Mouse (Mus musculus) CH12.LX (cell line): ENCODE measurements around the gene Ifngr2. TPM values are rescaled to one million over a fixed set of nuclear protein-coding genes. Genes with fewer than 3 reads are reported as not detected.

Experiments used
- DNase-seq: peaks from one replicate; pipeline ENCODE4 v3.0.0-alpha.2; 2013; ENCODE audit errors: extremely low read depth
- H3K27ac ChIP-seq: 2 replicates; pipeline ENCODE4 v1.5.1; 2012; ENCODE audit warnings: low read depth, mild to moderate bottlenecking, control low read depth, moderate library complexity; ENCODE audit not compliant: insufficient read depth
- H3K27me3 ChIP-seq: replicated peaks from 2 replicates; pipeline ENCODE3; 2012; ENCODE audit warnings: inconsistent platforms
- H3K36me3 ChIP-seq, 2 experiments: replicated peaks in 1 of 2; 2 replicates each; pipeline versions ENCODE3 to v1.6.1; 2012; ENCODE audit warnings: inconsistent platforms in 1 of 2, low read length in 1 of 2, mild to moderate bottlenecking in 1 of 2, mixed read lengths in 1 of 2, moderate library complexity in 1 of 2; ENCODE audit not compliant: control insufficient read depth in 1 of 2, insufficient read depth in 1 of 2
- H3K4me1 ChIP-seq, 2 experiments: 2 replicates each; pipeline ENCODE4 v1.6.1; 2012; ENCODE audit warnings: inconsistent platforms in 1 of 2, moderate library complexity in 1 of 2; ENCODE audit not compliant: insufficient read depth in 2 of 2, control insufficient read depth in 1 of 2
- H3K4me2 ChIP-seq: 2 replicates; pipeline ENCODE4 v1.6.1; 2012; ENCODE audit warnings: low read depth, mild to moderate bottlenecking, control low read depth; ENCODE audit not compliant: poor library complexity, insufficient read depth, severe bottlenecking
- H3K4me3 ChIP-seq, 3 experiments: fragments of 150-350 bp in 1 of 3; sonication (generic) in 1 of 3; replicated peaks in 1 of 3; 2 replicates each; pipeline versions ENCODE3 to v1.5.1; 2011 to 2012; ENCODE audit warnings: low read depth in 2 of 3, low read length in 2 of 3, mild to moderate bottlenecking in 2 of 3, moderate library complexity in 2 of 3, control low read depth in 1 of 3, improper control_type of control experiment in 1 of 3, inconsistent platforms in 1 of 3, mixed read lengths in 1 of 3; ENCODE audit not compliant: poor library complexity in 1 of 3
- H3K79me2 ChIP-seq: replicated peaks from 2 replicates; pipeline ENCODE4 v1.6.1; 2012; ENCODE audit warnings: mild to moderate bottlenecking, moderate library complexity; ENCODE audit not compliant: control insufficient read depth, poor library complexity, insufficient read depth, severe bottlenecking; ENCODE audit errors: extremely low read depth
- H3K9ac ChIP-seq: 2 replicates; pipeline ENCODE4 v1.6.1; 2012; ENCODE audit warnings: low read depth, mild to moderate bottlenecking, control low read depth, moderate library complexity; ENCODE audit not compliant: insufficient read depth
- H3K9me3 ChIP-seq: replicated peaks from 2 replicates; pipeline ENCODE3; 2012; ENCODE audit warnings: low read length, inconsistent platforms, mixed read lengths
- BHLHE40 ChIP-seq: IDR thresholded peaks from 2 replicates; pipeline ENCODE4 v1.6.1; 2011; ENCODE audit warnings: mild to moderate bottlenecking, low read depth, low read length, improper control_type of control experiment
- CHD1 ChIP-seq: IDR thresholded peaks from 2 replicates; pipeline ENCODE4 v1.6.1; 2012; ENCODE audit warnings: low read depth, low read length, improper control_type of control experiment, inconsistent platforms
- CHD2 ChIP-seq: IDR thresholded peaks from 2 replicates; pipeline ENCODE4 v1.6.1; 2011; ENCODE audit warnings: low read length, improper control_type of control experiment
- CTCF ChIP-seq, 2 experiments: IDR thresholded peaks in 1 of 2; conservative IDR thresholded peaks in 1 of 2; 2 replicates each; pipeline ENCODE4 v1.5.1; 2011 to 2012; ENCODE audit warnings: low read depth in 2 of 2, low read length in 2 of 2, improper control_type of control experiment in 1 of 2, inconsistent platforms in 1 of 2, mild to moderate bottlenecking in 1 of 2, moderate library complexity in 1 of 2
- E2F4 ChIP-seq: IDR thresholded peaks from 2 replicates; pipeline ENCODE4 v1.6.1; 2011; ENCODE audit warnings: low read depth, low read length, improper control_type of control experiment; ENCODE audit not compliant: insufficient replicate concordance
- ELF1 ChIP-seq: IDR thresholded peaks from 2 replicates; pipeline ENCODE4 v1.6.1; 2014; ENCODE audit warnings: low read depth, mild to moderate bottlenecking, inconsistent platforms, low read length, improper control_type of control experiment
- EP300 ChIP-seq: IDR thresholded peaks from 2 replicates; pipeline ENCODE4 v1.6.1; 2011; ENCODE audit warnings: low read length, improper control_type of control experiment
- ETS1 ChIP-seq: conservative IDR thresholded peaks from 2 replicates; pipeline ENCODE4 v1.6.1; 2012; ENCODE audit warnings: low read depth, mild to moderate bottlenecking, inconsistent platforms, low read length, improper control_type of control experiment, moderate library complexity
- GABPA ChIP-seq: IDR thresholded peaks from 2 replicates; pipeline ENCODE4 v1.6.1; 2012; ENCODE audit warnings: low read depth, low read length, improper control_type of control experiment, inconsistent platforms; ENCODE audit not compliant: insufficient replicate concordance
- HCFC1 ChIP-seq: IDR thresholded peaks from 2 replicates; pipeline ENCODE4 v1.6.1; 2012; ENCODE audit warnings: low read depth, mild to moderate bottlenecking, inconsistent platforms, low read length, improper control_type of control experiment
- IRF4 ChIP-seq: IDR thresholded peaks from 2 replicates; pipeline ENCODE4 v1.6.1; 2014; ENCODE audit warnings: low read depth, mild to moderate bottlenecking, inconsistent platforms, low read length, improper control_type of control experiment
- JUN ChIP-seq: IDR thresholded peaks from 2 replicates; pipeline ENCODE4 v1.6.1; 2011; ENCODE audit warnings: low read depth, mild to moderate bottlenecking, low read length, improper control_type of control experiment, moderate library complexity; ENCODE audit not compliant: insufficient read depth
- JUND ChIP-seq: conservative IDR thresholded peaks from 2 replicates; pipeline ENCODE4 v1.6.1; 2011; ENCODE audit warnings: low read depth, low read length, improper control_type of control experiment
- KAT2A ChIP-seq: IDR thresholded peaks from 2 replicates; pipeline ENCODE4 v1.6.1; 2012; ENCODE audit warnings: low read length, improper control_type of control experiment, inconsistent platforms; ENCODE audit not compliant: insufficient replicate concordance
- MAFK ChIP-seq: IDR thresholded peaks from 2 replicates; pipeline ENCODE4 v1.6.1; 2011; ENCODE audit warnings: low read length, improper control_type of control experiment; ENCODE audit not compliant: insufficient replicate concordance
- MAX ChIP-seq: IDR thresholded peaks from 2 replicates; pipeline ENCODE4 v1.6.1; 2011; ENCODE audit warnings: low read length, improper control_type of control experiment
- MAZ ChIP-seq: IDR thresholded peaks from 2 replicates; pipeline ENCODE4 v1.6.1; 2012; ENCODE audit warnings: low read depth, mild to moderate bottlenecking, inconsistent platforms, low read length, improper control_type of control experiment, moderate library complexity
- MEF2A ChIP-seq: IDR thresholded peaks from 2 replicates; pipeline ENCODE4 v1.6.1; 2014; ENCODE audit warnings: low read depth, mild to moderate bottlenecking, inconsistent platforms, low read length, improper control_type of control experiment, borderline replicate concordance
- MXI1 ChIP-seq: IDR thresholded peaks from 2 replicates; pipeline ENCODE4 v1.6.1; 2011; ENCODE audit warnings: mild to moderate bottlenecking, low read depth, low read length, improper control_type of control experiment
- MYC ChIP-seq: IDR thresholded peaks from 2 replicates; pipeline ENCODE4 v1.6.1; 2011; ENCODE audit warnings: low read depth, mild to moderate bottlenecking, improper control_type of control experiment, low read length
- NELFE ChIP-seq: IDR thresholded peaks from 2 replicates; pipeline ENCODE4 v1.6.1; 2011; ENCODE audit warnings: low read depth, low read length, improper control_type of control experiment
- NRF1 ChIP-seq: IDR thresholded peaks from 2 replicates; pipeline ENCODE4 v1.6.1; 2014; ENCODE audit warnings: low read depth, mild to moderate bottlenecking, inconsistent platforms, low read length, improper control_type of control experiment, moderate library complexity
- PAX5 ChIP-seq: IDR thresholded peaks from 2 replicates; pipeline ENCODE4 v1.6.1; 2012; ENCODE audit warnings: low read length, inconsistent platforms, mixed read lengths
- POLR2A ChIP-seq: IDR thresholded peaks from 2 replicates; pipeline ENCODE4 v1.6.1; 2011; ENCODE audit warnings: low read depth, mild to moderate bottlenecking, improper control_type of control experiment, low read length
- POLR2AphosphoS2 ChIP-seq: IDR thresholded peaks from 2 replicates; pipeline ENCODE4 v1.6.1; 2011; ENCODE audit warnings: low read depth, low read length, improper control_type of control experiment
- RAD21 ChIP-seq: IDR thresholded peaks from 2 replicates; pipeline ENCODE4 v1.6.1; 2011; ENCODE audit warnings: low read depth, mild to moderate bottlenecking, low read length, improper control_type of control experiment, moderate library complexity
- RCOR1 ChIP-seq: conservative IDR thresholded peaks from 2 replicates; pipeline ENCODE4 v1.6.1; 2012; ENCODE audit warnings: low read depth, mild to moderate bottlenecking, inconsistent platforms, low read length, improper control_type of control experiment
- SIN3A ChIP-seq: IDR thresholded peaks from 2 replicates; pipeline ENCODE4 v1.6.1; 2012; ENCODE audit warnings: low read length, improper control_type of control experiment, inconsistent platforms
- SMC3 ChIP-seq: IDR thresholded peaks from 2 replicates; pipeline ENCODE4 v1.6.1; 2011; ENCODE audit warnings: low read depth, low read length, improper control_type of control experiment
- TBP ChIP-seq: conservative IDR thresholded peaks from 2 replicates; pipeline ENCODE4 v1.6.1; 2011; ENCODE audit warnings: low read depth, low read length, improper control_type of control experiment
- TCF12 ChIP-seq: IDR thresholded peaks from 2 replicates; pipeline ENCODE4 v1.6.1; 2014; ENCODE audit warnings: low read depth, mild to moderate bottlenecking, inconsistent platforms, low read length, improper control_type of control experiment
- UBTF ChIP-seq: IDR thresholded peaks from 2 replicates; pipeline ENCODE4 v1.6.1; 2012; ENCODE audit warnings: low read depth, mild to moderate bottlenecking, inconsistent platforms, low read length, improper control_type of control experiment, moderate library complexity
- USF1 ChIP-seq: IDR thresholded peaks from 2 replicates; pipeline ENCODE4 v1.6.1; 2014; ENCODE audit warnings: low read depth, mild to moderate bottlenecking, inconsistent platforms, low read length, improper control_type of control experiment
- USF2 ChIP-seq: conservative IDR thresholded peaks from 2 replicates; pipeline ENCODE4 v1.6.1; 2011; ENCODE audit warnings: low read depth, low read length, improper control_type of control experiment
- ZC3H11A ChIP-seq: IDR thresholded peaks from 2 replicates; pipeline ENCODE4 v1.6.1; 2012; ENCODE audit warnings: low read depth, mild to moderate bottlenecking, inconsistent platforms, low read length, improper control_type of control experiment
- ZKSCAN1 ChIP-seq: IDR thresholded peaks from 2 replicates; pipeline ENCODE4 v1.6.1; 2012; ENCODE audit warnings: low read depth, inconsistent platforms, low read length, improper control_type of control experiment, borderline replicate concordance
- ZMIZ1 ChIP-seq: IDR thresholded peaks from 2 replicates; pipeline ENCODE4 v1.6.1; 2012; ENCODE audit warnings: low read depth, mild to moderate bottlenecking, inconsistent platforms, low read length, improper control_type of control experiment
- ZNF384 ChIP-seq: IDR thresholded peaks from 2 replicates; pipeline ENCODE4 v1.6.1; 2012; ENCODE audit warnings: low read depth, low read length, improper control_type of control experiment, inconsistent platforms
- dilution Hi-C: fragments of 300-500 bp; cut with MboI; formaldehyde crosslinking; loops from 2 replicates; pipeline ENCODE4 v1.14.3; 2020; ENCODE audit warnings: low sequenced_read_pairs; ENCODE audit not compliant: extremely low pct_unique_long_range_greater_than_20kb, extremely low pct_ligation_motif_present
- in situ Hi-C: fragments of 300-500 bp; cut with MboI; formaldehyde crosslinking; loops from 3 replicates; pipeline ENCODE4 v1.14.3; 2019; ENCODE audit warnings: low sequenced_read_pairs, low pct_ligation_motif_present, low pct_unique_long_range_greater_than_20kb, mixed read lengths
- polyA plus RNA-seq: library from polyadenylated mRNA; unstranded; fragments of >175 nt; gene quantifications from 2 replicates; pipeline ENCODE4 v1.2.1, GENCODE M21; 2012; ENCODE audit warnings: low read depth; ENCODE audit not compliant: insufficient read length
- total RNA-seq, 2 experiments: library from RNA; depleted of rRNA; stranded (reverse); fragments of 300-350 nt in 1 of 2; fragments of >200 nt in 1 of 2; gene quantifications; 2 replicates each; pipeline ENCODE4 v1.2.3; 2012 to 2014

Ifngr2 gene
- total and polyA plus RNA-seq, 3 experiments, result 29.6 to 39.2 (median 36.1) TPM

GRCm38 (mm10) chr16:91596779-91597671 lies 50.2 kb downstream of the Ifngr2 start:
- peak; percentile 45 for DNase-seq
- no peaks in the 10 kb centered on the region for H3K79me2 ChIP-seq
- peaks cover 13% of the 10 kb centered on the region for H3K27me3 ChIP-seq
- H3K4me2 ChIP-seq, result peak overlapping the region; percentile 76
- H3K36me3 ChIP-seq, result peaks cover 0 to 16% of the 10 kb centered on the region in 2 experiments
- peak overlapping the region; percentile 54 for H3K9ac ChIP-seq
- dilution Hi-C loops (no loop called here), in situ Hi-C loops (loop anchor here (5.0 to 10.0 kb wide), 2 partner anchors 85 to 232 kb away; no protein-coding TSS in a partner anchor)
- TF ChIP-seq NELFE, result peak; percentile 63
- TF ChIP-seq MEF2A, result peak; percentile 33; the same call in 1 of the 2 replicates
- no peak for TF ChIP-seq ZKSCAN1
- TF ChIP-seq ZMIZ1, result peak; percentile 76; the same call in 1 of the 2 replicates
- TF ChIP-seq UBTF, result peak; percentile 90; the same call in 1 of the 2 replicates
- no peak for TF ChIP-seq GABPA
- TF ChIP-seq JUND, result no peak
- TF ChIP-seq ETS1, result no peak
- 0 out of 2 replicates have a peak, but pooled peaks have one; percentile 57 for TF ChIP-seq CHD1
- TF ChIP-seq TBP, result no peak
- no peak for TF ChIP-seq RCOR1
- TF ChIP-seq PAX5, result no peak
- no peak for TF ChIP-seq USF1
- peak; percentile 73 for TF ChIP-seq POLR2A
- TF ChIP-seq MXI1, result peak; percentile 54
- TF ChIP-seq RAD21, result no peak
- TF ChIP-seq MAZ, result no peak; the same call in 1 of the 2 replicates
- no peak for TF ChIP-seq MYC
- TF ChIP-seq IRF4, result peak; percentile 38
- no peak for TF ChIP-seq POLR2AphosphoS2
- no peak for TF ChIP-seq JUN
- no peak for TF ChIP-seq E2F4
- TF ChIP-seq ELF1, result no peak
- TF ChIP-seq CHD2, result 0 out of 2 replicates have a peak, but pooled peaks have one; percentile 24
- TF ChIP-seq EP300, result no peak
- TF ChIP-seq NRF1, result no peak
- no peak for TF ChIP-seq MAFK
- TF ChIP-seq ZNF384, result no peak
- peak; percentile 50; the same call in 1 of the 2 replicates for TF ChIP-seq SIN3A
- TF ChIP-seq SMC3, result no peak
- 0 out of 2 replicates have a peak, but pooled peaks have one; percentile 17 for TF ChIP-seq BHLHE40
- 0 out of 2 replicates have a peak, but pooled peaks have one; percentile 1 for TF ChIP-seq MAX
- TF ChIP-seq KAT2A, result 0 out of 2 replicates have a peak, but pooled peaks have one; percentile 34
- no peak for TF ChIP-seq TCF12
- TF ChIP-seq HCFC1, result no peak
- no peak for TF ChIP-seq ZC3H11A
- no peak for TF ChIP-seq CTCF (conservative IDR thresholded peaks at IDR 0.05 in 1 of 2, IDR thresholded peaks at IDR 0.05 in 1 of 2; ENCODE audit: low read depth in 2 of 2, low read length in 2 of 2)
- no peak for TF ChIP-seq USF2
- H3K27ac ChIP-seq, result no peak overlapping the region
- H3K4me3 ChIP-seq, result peak overlapping the region; percentile 67 to 86 (median 80)
- no peaks in the 10 kb centered on the region for H3K9me3 ChIP-seq
- H3K4me1 ChIP-seq, result peaks cover 9 to 31% of the 10 kb centered on the region in 2 experiments
